Mouse (Mus musculus) layer of hippocampus, postnatal 25 days (tissue): Measurements from ENCODE around the gene Ccnt2. TPM values are rescaled to one million over a fixed set of nuclear protein-coding genes. Genes with fewer than 3 reads are reported as not detected.
A peak's percentile ranks its signal among the peaks of the same experiment; 100 is the strongest.

Source experiments
- DNase-seq, 2 experiments: peaks; one replicate each; pipeline ENCODE4 v3.0.0; 2022; ENCODE audit warnings: mixed read lengths in 2 of 2, low spot score in 1 of 2; ENCODE audit errors: extremely low spot score in 1 of 2
- total RNA-seq, 2 experiments: library from RNA; stranded (reverse); gene quantifications; 2 replicates each; pipeline ENCODE4 v1.2.3; 2021

Ccnt2 gene
- total RNA-seq, 2 experiments from 2014 or later = 53.0 to 72.0 TPM

- no peak for DNase-seq
Observed at GRCm38 (mm10) chr1:127788943-127789342, 15.0 kb downstream of the Ccnt2 start.

GRCm38 (mm10) chr1:127793459-127793858, 19.5 kb downstream of the Ccnt2 start:
- no peak for DNase-seq

- DNase-seq = no peak
Observed at GRCm38 (mm10) chr1:127795087-127795769, 21.3 kb downstream of the Ccnt2 start.

- DNase-seq = no peak
Observed at GRCm38 (mm10) chr1:127796341-127796740, 22.4 kb downstream of the Ccnt2 start.

- DNase-seq = no peak
Observed at GRCm38 (mm10) chr1:127796752-127797151, 22.8 kb downstream of the Ccnt2 start.

- no peak for DNase-seq
Observed at GRCm38 (mm10) chr1:127802916-127803315, 29.0 kb downstream of the Ccnt2 start.

GRCm38 (mm10) chr1:127808671-127809070, 34.7 kb downstream of the Ccnt2 start:
- DNase-seq = no peak

GRCm38 (mm10) chr1:127812929-127813328, 39.0 kb downstream of the Ccnt2 start:
- no peak for DNase-seq

GRCm38 (mm10) chr1:127816381-127816780, 42.4 kb downstream of the Ccnt2 start:
- no peak for DNase-seq

- DNase-seq = no peak
Observed at GRCm38 (mm10) chr1:127827325-127827724, 53.4 kb downstream of the Ccnt2 start.

- DNase-seq = no peak
Observed at GRCm38 (mm10) chr1:127830215-127830921, 56.4 kb downstream of the Ccnt2 start.

- no peak for DNase-seq
Observed at GRCm38 (mm10) chr1:127833714-127834113, 59.8 kb downstream of the Ccnt2 start.

GRCm38 (mm10) chr1:127834202-127834601, 60.2 kb downstream of the Ccnt2 start:
- DNase-seq = no peak

- DNase-seq = no peak
Observed at GRCm38 (mm10) chr1:127836619-127837018, 62.7 kb downstream of the Ccnt2 start.

GRCm38 (mm10) chr1:127838602-127839001, 64.6 kb downstream of the Ccnt2 start:
- DNase-seq = no peak

GRCm38 (mm10) chr1:127845472-127845871, 71.5 kb downstream of the Ccnt2 start:
- DNase-seq = no peak

- DNase-seq = no peak
Observed at GRCm38 (mm10) chr1:127850075-127850610, 76.2 kb downstream of the Ccnt2 start.

GRCm38 (mm10) chr1:127854486-127855222, 80.7 kb downstream of the Ccnt2 start, which contains the start of gene Map3k19:
Map3k19 (minus strand) TSS chr1:127855031.
- peak in 1 of 2 experiments; percentile 34 for DNase-seq
